Mouse (Mus musculus) cerebellum, postnatal 4 days (tissue): ENCODE measurements around the gene Gm45753.
A peak's percentile ranks its signal among the peaks of the same experiment; 100 is the strongest.

Source experiments
- DNase-seq, 2 experiments: peaks; one replicate each; pipeline ENCODE4 v3.0.0; 2022; ENCODE audit warnings: low spot score in 2 of 2, mixed read lengths in 1 of 2

Gm45753 gene

GRCm38 (mm10) chr8:45274317-45274716, 33.9 kb downstream of the Gm45753 start:
- DNase-seq: no peak

DNA sequence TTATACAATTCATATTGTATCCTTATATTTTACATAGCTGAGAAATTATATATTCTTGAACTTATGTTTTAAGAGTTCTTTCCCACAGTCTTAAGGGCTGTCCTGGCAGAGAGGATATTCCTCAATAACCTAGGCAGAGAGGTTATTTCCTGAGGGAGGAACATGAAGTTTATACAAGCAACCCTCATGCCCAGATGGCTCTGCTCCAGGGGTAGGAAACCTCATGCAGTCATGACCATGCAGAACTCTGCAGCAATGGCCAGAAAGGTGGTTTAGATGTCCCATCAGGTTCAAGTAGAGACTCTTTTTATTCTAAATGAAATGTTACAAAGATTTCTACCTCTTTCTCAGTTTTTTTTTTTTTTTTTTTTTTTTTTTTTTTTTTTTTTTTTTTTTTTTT, 39.2 kb downstream of the Gm45753 start:
- no peak for DNase-seq

GRCm38 (mm10) chr8:45268485-45268884, 39.8 kb downstream of the Gm45753 start:
- DNase-seq: no peak

- no peak for DNase-seq
Measured at GRCm38 (mm10) chr8:45267611-45268391, 40.5 kb downstream of the Gm45753 start.

- no peak for DNase-seq
Measured at GRCm38 (mm10) chr8:45266993-45267392, 41.3 kb downstream of the Gm45753 start.

DNA sequence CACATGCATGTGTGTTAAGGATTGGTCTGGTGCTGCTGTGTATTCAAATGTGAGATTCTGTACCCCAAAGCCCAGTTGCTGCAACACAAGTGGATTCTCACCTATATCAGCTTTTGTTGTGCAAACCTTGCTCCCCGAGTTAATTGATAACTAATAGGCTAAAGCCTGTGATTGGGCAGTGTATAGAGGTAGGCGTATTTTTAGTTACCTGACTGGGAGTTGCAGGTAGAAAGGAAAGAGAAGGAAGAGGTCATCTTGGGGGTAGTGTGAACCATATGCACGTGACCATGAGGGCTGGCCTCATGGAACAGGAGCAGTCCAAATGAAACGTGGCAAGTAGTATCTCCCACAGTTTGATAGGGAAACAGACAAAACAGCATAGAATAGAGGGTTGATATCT, 43.3 kb downstream of the Gm45753 start:
- no peak for DNase-seq

DNA sequence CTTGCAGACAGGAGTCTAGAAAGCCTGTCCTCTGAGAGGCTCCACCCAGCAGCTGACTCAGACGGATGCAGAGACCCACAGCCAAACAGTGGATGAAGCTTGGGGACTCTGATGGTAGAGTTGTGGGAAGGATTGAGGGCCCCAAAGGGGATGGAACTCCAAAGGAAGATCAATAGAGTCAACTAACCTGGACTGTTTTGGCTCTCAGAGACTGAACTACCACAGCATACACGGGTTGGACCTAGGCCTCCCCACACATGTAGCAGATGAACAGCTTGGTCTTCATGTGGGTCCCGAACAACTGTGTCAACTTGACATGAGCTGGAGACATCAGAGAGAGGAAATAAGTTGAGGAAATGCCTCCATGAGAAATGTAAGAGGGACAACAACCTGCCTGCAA, 45.4 kb downstream of the Gm45753 start:
- no peak for DNase-seq

DNA sequence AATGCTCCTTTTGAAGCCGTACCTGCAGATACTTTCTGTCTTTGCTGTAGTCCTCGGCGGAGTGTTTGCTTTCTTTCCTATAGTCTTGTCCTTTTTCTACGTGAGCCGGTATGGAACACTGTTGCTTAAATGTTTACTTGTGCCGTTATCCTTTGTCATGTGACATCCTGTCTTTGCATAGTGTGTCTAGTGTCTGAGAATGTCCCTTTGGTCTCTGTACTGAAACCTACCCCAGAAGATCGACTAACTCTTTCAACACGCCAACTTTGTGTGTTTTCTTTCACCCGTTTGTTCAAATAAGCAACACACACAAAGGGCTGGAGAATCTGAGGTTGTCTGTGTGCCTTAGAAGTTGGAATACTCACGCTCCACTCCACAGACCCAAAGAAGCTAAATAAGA, 46.3 kb downstream of the Gm45753 start, which contains the start of gene F11:
Gene F11 (minus strand): TSS at position 112 of the 400 bp plus-strand sequence.
- no peak for DNase-seq

DNA sequence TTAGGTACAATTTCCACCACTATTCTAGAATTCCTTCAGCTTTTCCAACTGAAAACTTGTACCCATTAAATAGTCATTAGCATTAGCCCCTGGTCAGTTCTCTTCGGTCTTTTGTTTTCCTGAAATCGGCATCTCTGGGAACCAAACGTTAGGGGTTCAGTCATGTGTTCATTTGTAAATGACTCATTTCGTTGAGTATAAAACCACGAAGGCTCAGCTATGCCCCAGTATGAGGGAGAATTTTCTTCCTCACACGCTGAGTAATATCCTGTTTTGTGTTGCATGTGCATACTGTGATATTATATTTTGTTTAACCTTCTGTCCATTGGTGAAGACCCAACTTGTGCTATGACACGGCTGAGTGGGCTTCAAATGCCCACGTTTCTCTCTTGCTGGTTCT, 49.8 kb downstream of the Gm45753 start:
- no peak for DNase-seq

DNA sequence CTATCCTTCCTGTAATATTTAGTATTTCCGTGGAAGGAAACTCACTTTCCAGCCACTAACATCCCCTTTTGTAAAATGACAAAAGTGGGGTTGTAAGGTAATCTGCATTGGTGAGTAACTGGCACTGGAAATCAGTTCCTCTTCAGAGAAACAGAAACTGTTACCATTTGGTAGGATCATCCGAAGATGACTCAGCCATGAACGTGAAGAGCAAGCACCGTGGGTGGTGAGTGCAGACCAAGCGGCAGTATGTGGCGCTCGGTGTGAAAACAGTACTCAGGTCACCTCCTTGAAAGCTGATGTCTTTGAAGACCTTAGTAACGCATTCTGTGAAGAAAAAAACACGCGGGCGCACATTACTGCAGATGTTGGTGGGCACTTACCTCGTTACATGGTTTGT, 53.2 kb downstream of the Gm45753 start:
- DNase-seq: no peak

DNA sequence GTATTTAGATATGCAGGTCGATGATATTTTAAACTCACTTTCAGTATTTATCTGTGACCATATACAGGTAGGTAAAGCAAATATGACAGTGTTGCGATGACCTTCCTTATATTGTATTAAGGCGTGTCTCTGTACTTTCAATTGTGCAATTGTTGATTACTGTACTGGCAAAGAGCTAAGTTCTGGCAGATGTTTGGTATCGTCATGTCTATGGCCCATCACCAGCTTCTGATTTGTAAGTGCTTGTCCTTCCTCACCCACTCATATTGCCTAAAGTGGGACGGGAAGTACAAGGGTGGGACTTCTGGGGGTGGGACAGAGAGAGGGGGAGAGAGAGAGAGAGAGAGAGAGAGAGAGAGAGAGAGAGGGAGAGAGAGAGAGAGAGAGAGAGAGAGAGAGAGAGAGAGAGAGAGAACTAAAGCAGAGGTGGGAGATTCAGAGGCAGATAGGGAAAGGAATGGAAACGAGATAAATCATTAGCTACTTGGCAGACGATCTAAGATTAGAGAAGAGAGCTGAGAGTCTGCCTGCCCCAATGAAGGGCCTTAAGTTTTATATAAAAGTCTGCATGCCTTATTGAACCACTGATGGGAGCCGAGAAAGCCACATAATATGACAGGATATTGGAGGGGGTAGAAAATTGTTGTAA, 53.9 kb downstream of the Gm45753 start:
- DNase-seq: no peak

DNA sequence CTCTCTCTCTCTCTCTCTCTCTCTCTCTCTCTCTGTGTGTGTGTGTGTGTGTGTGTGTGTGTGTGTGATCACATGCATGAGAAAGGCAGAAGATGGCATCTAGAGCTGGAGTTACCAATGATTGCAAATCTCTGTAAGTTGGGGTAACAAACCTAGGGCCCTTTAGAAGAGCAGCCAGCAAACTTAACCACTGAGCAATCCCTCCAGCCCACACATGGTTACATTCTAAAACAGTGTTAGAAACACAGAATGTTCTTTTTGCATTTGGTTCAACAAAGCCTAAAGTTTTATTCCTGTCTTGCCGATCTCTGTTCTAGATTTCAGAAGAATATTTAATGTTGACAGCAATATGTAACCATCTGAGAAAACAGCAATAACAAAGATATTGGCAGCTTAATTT, 54.7 kb downstream of the Gm45753 start:
- DNase-seq: no peak

DNA sequence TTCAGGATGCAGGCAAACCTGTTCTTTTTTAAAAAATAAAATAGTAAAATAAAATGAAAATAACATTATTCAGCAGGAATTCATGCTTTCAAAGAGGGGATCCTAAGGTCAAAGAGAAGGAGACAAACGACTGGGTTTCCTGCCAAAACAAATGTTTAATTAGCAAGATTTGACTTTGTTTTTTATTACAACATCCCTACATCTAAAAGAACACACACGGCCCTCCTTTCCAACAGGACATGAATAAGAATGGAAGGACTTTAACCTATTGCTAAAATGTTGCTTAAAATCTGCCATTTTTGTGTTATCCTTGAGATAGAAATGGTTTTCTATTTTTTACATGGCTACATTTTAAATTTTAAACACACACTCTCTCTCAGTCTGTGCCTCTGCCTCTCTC, 55.2 kb downstream of the Gm45753 start:
- DNase-seq: no peak

DNA sequence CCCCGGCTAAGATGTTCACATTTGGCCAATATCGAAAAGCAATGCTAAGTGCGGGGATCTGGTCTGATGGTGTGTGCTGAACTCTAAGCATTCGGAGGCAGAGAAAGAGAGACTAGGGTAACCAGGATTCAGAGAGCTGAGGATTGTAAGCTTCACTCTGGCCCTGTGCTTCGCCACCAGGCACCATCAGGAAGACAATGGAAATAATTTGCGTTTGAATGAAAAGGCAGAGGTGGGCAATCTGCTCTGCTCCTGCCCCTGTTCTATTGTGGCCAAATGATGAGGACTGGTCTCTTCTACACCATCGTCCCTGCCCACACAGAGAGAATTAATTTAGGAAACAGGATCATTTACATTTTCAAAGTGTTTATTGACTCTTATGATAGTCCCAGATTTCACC, 62.0 kb downstream of the Gm45753 start:
- DNase-seq: no peak

- no peak for DNase-seq
Measured at GRCm38 (mm10) chr8:45239363-45239762, 68.9 kb downstream of the Gm45753 start.

- peak in 1 of 2 experiments; percentile 34 for DNase-seq
Measured at GRCm38 (mm10) chr8:45238282-45238681, 70.0 kb downstream of the Gm45753 start.

- peak in 1 of 2 experiments; percentile 65 for DNase-seq
Measured at GRCm38 (mm10) chr8:45236164-45236912, 71.9 kb downstream of the Gm45753 start.

DNA sequence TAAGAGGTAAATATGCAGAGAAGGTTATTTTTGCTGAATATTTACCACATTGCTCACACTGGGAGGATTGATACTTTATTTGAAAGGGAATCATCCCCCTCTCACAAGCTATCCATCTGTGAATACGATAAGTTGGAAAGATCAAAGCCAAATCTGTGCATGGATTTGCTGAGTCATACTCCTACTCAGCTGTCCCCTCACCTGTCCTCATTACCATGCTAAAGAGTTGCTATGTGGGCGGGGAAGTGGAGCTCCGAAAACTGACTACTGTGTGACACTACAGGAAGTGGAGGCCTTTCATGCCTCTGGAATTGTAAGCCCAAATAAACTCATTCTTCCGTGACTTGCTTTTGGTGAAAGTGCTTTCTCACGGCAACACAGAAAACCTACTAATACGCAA, 73.0 kb downstream of the Gm45753 start:
- DNase-seq: no peak

DNA sequence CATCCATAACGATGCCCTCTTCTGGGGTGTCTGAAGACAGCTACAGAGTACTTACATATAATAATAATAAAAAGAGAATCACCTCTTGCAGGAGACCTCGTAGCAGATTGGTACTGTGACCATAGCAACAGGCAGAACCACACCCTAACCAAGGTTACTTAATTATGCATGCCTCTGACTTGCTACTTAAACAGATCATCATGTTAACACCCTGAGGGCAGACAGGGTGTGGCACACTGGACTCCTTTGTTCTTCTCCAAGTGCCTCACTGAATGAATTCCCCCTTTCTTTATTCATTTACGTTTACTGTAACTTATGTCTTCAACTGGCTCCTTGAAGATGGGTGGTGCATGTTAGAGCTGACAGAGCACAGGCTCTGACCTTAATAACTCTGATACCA, 75.0 kb downstream of the Gm45753 start:
- no peak for DNase-seq
